Mouse (Mus musculus) E14TG2a.4 (cell line): ENCODE results near the gene Chrna9.
"Not testable (repeated sequence)": the region's sequence is repeated elsewhere in the genome, so short reads cannot be mapped to it uniquely, and the experiment has no call there.

Source experiments
- H3K27me3 ChIP-seq: 2 replicates; pipeline ENCODE4 v1.6.1; 2014; ENCODE audit warnings: low read length, control low read depth; ENCODE audit not compliant: insufficient read depth
- H3K36me3 ChIP-seq: 2 replicates; pipeline ENCODE4 v1.6.1; 2014; ENCODE audit warnings: low read length, control low read depth; ENCODE audit not compliant: insufficient read depth
- H3K4me1 ChIP-seq: replicated peaks from 2 replicates; pipeline ENCODE4 v1.6.1; 2014; ENCODE audit warnings: low read depth, low read length, control low read depth
- H3K4me3 ChIP-seq: replicated peaks from 2 replicates; pipeline ENCODE4 v1.5.1; 2014; ENCODE audit warnings: mild to moderate bottlenecking, low read length
- H3K9me3 ChIP-seq: 2 replicates; pipeline ENCODE4 v1.6.1; 2014; ENCODE audit warnings: low read length, control low read depth
- CTCF ChIP-seq: conservative IDR thresholded peaks from 2 replicates; pipeline ENCODE4 v1.5.1; 2014; ENCODE audit warnings: low read length
- NANOG ChIP-seq: IDR thresholded peaks from 2 replicates; pipeline ENCODE4 v1.6.1; 2014; ENCODE audit warnings: borderline replicate concordance, low read length, mixed read lengths
- POU5F1 ChIP-seq: IDR thresholded peaks from 2 replicates; pipeline ENCODE4 v1.6.1; 2014; ENCODE audit warnings: low read length, borderline replicate concordance

Chrna9 gene

DNA sequence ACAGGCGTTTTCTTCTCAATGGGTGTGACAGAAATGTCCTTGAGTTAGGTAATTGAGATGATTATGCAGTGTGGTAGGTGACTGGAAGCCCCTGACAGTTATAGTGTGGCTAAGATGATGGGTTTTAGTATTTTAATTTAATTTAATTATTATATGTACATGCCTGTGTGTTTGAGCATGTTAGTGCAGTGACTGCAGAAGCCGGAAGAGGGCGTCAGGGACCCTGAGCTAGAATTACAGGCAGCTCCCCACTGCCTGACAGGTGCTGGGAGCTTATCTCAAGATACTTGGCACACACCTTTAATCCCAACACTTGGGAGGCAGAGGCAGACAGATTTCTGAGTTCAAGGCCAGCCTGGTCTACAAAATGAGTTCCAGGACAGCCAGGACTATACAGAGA is 33.3 kb downstream of the Chrna9 start:
- no peaks in the 10 kb centered on the region for H3K27me3 ChIP-seq
- H3K4me1 ChIP-seq: peaks cover 56% of the 10 kb centered on the region

DNA sequence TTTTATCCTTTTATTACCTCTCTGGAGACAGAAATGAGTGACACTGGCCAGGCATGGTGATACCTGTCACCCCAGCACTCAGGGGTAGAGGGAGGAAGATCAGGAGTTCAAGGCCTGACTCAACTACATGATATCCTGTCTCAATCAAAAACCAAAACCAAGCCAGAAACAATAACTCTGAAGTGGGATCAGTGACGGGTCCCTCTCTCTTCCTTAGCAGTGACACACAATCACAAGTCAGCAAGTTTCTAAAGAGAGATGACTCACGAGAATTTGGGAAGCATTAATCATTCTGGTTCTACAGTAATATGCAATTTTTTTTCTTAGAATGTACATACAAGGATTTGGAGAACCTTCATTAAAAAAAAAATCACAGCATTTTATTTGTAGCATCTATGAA is 38.5 kb downstream of the Chrna9 start:
- no peaks in the 10 kb centered on the region for H3K27me3 ChIP-seq
- no peaks in the 10 kb centered on the region for H3K9me3 ChIP-seq
- peaks cover 70% of the 10 kb centered on the region for H3K4me1 ChIP-seq
- H3K4me3 ChIP-seq: no peak overlapping the region
- no peak for TF ChIP-seq POU5F1
- peaks cover 29% of the 10 kb centered on the region for H3K36me3 ChIP-seq

More for the DNA sequence above, 33.3 kb downstream of the Chrna9 start:
- Histone ChIP-seq H3K9me3 (no peaks in the 10 kb centered on the region), H3K36me3 (peaks cover 26% of the 10 kb centered on the region), H3K4me3 (peak overlapping the region; percentile 79)
- no peak for TF ChIP-seq NANOG
- peak; percentile 55 for TF ChIP-seq CTCF
- no peak for TF ChIP-seq POU5F1

DNA sequence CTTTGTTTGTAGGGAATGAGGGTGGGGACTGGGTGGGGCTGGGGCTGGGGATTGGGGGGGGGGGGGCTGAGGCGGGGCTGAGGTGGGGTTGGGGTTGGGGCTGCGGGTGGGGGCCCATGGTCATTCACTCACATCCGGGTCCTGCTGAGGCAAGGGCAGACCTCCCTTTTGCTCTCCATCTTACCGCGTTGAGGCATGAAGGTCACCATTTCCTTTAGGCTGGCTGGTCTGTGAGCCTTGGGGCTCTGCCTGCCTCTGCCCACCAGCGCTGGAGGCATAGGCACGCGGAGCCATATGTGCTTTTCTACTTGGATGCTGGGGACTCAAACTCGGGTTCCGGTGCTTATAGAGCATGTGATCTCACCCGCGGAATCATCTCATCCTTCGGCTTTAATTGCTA is 41.0 kb downstream of the Chrna9 start:
- peak overlapping the region; percentile 72 for H3K4me3 ChIP-seq
- H3K36me3 ChIP-seq: peaks cover 21% of the 10 kb centered on the region
- no peaks in the 10 kb centered on the region for H3K9me3 ChIP-seq
- TF ChIP-seq CTCF (no peak), POU5F1 (no peak), NANOG (no peak)
- no peaks in the 10 kb centered on the region for H3K27me3 ChIP-seq
- H3K4me1 ChIP-seq: peaks cover 58% of the 10 kb centered on the region

DNA sequence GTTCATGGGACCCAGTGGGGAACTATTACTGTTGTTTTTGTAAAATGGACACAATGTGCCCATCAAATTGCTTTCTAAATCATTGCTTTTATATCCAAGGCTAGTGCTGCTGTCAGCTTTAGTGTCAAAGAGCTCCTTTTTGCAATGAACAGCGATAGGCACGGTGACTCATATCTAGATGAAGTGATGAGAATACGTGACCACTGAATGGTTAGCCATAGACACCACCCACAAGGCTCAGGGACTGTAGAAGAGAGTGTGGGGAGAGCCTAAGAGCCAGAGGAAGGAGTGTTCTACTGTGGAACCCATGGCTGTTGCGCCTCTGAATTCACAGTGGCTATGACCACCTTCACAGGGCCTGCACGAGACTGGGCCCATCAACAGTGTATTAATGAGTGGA is 51.7 kb downstream of the Chrna9 start:
- no peaks in the 10 kb centered on the region for H3K36me3 ChIP-seq
- peaks cover 3% of the 10 kb centered on the region; the same call in 1 of the 2 replicates for H3K27me3 ChIP-seq
- H3K4me3 ChIP-seq: no peak overlapping the region
- H3K9me3 ChIP-seq: no peaks in the 10 kb centered on the region
- H3K4me1 ChIP-seq: peaks cover 20% of the 10 kb centered on the region
- no peak for TF ChIP-seq CTCF
- TF ChIP-seq NANOG: no peak
- TF ChIP-seq POU5F1: no peak

DNA sequence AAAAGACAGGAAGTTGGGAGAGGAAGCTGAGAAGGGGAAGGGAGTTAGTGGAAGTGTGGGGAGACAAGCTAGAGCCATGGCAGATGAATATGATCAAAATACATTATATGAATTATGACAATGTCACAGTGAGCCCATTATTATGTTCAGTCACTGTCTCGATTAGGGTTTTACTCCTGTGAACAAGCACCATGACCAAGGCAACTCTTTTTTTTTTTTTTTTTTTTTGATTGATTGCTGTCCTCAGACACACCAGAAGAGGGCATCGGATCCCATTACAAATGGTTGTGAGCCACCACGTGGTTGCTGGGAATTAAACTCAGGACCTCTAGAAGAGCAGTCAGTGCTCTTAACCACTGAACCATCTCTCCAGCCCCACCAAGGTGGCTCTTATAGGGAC is 52.3 kb downstream of the Chrna9 start:
- H3K4me1 ChIP-seq: peaks cover 15% of the 10 kb centered on the region
- H3K4me3 ChIP-seq, H3K27me3 ChIP-seq, H3K36me3 ChIP-seq, H3K9me3 ChIP-seq: not testable (repeated sequence)

DNA sequence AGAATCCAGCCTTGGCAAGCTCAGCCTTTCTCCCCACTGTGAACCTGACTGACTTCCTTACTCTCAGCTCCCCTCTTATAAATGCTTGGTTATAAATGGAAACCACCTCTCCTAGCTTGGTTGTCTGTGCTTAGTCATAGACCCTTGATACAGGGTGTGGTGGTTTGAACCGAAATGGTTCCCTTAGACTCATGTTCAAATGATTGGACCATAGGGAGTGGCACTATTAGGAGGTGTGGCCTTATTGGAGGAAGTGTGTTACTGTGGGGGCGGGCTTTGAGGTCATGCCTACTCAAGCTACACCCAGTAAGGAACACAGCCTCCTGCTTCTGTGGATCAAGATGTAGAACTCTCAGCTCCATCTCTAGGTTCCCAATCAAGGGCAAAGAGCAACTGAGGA is 56.5 kb downstream of the Chrna9 start:
- H3K4me1 ChIP-seq: peaks cover 33% of the 10 kb centered on the region
- H3K4me3 ChIP-seq: no peak overlapping the region
- TF ChIP-seq POU5F1 (no peak), CTCF (no peak), NANOG (no peak)
- H3K27me3 ChIP-seq: no peaks in the 10 kb centered on the region
- no peaks in the 10 kb centered on the region for H3K9me3 ChIP-seq
- no peaks in the 10 kb centered on the region for H3K36me3 ChIP-seq

DNA sequence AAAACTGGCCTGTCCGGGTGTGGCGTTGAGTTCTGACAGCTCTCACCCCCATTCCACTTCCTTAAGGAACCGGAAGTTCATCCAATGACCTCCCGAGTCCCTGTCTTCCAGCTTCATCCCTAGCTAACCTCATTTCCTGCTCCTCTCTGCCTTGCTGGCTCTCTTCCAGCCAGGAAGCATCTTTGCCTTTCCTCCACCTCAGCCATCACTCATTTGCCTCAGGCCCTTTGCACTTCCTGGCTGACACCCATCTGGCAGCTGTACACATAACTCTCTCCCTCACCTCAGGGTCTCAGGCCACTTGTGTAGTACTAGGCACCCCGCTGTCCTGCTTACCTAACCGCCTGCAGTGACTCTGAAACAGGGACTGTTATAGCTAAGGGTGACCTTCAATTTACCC is 59.9 kb downstream of the Chrna9 start:
- peaks cover 33% of the 10 kb centered on the region for H3K4me1 ChIP-seq
- TF ChIP-seq NANOG (no peak; the same call in 1 of the 2 replicates), POU5F1 (no peak), CTCF (no peak)
- H3K4me3 ChIP-seq: peak overlapping the region; percentile 28; the same call in 1 of the 2 replicates
- H3K27me3 ChIP-seq: no peaks in the 10 kb centered on the region
- H3K36me3 ChIP-seq: no peaks in the 10 kb centered on the region
- H3K9me3 ChIP-seq: no peaks in the 10 kb centered on the region

DNA sequence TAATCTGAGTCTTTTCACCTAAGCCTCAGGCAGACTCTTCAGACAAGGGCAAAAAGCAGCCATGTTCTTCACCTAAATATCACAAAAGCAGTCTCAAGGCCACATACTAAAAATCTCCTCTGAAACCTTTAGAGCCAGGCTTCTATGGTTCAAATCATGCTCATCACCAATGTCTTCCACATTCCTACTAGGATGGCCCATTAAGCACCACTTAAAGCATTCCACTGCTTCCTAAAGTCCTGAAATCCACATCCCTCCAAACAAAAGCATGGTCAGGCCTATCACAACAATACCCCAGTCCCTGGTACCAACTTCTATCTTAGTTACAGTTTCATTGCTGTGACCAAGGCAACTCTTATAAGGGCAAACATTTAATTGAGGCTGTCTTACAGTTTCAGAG is 63.1 kb downstream of the Chrna9 start:
- H3K4me3 ChIP-seq: no peak overlapping the region
- H3K9me3 ChIP-seq: no peaks in the 10 kb centered on the region
- no peaks in the 10 kb centered on the region for H3K27me3 ChIP-seq
- H3K4me1 ChIP-seq: peaks cover 37% of the 10 kb centered on the region
- H3K36me3 ChIP-seq: no peaks in the 10 kb centered on the region
- peak; percentile 83 for TF ChIP-seq NANOG
- no peak for TF ChIP-seq POU5F1
- no peak for TF ChIP-seq CTCF

DNA sequence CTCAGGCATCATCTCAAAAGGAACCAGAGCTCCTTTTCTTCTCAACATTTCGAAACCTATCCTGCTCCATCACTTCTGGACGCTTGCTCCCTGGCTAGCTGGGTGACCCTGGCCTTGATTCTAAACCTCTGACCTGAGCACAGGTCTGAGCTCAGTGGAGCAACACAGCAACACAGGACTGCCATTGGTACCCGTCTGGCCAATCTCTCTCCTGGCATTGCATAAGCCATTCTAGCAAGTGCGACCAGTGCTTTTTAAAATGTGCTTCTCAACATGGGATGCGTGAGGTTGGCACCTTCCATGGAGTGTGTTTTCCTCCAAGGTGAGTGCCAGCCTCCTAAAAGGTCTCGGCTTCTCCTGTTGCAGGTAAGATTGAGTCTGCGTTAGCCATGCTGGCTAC is 64.4 kb downstream of the Chrna9 start:
- no peaks in the 10 kb centered on the region for H3K9me3 ChIP-seq
- TF ChIP-seq CTCF (no peak), POU5F1 (no peak), NANOG (no peak)
- peaks cover 40% of the 10 kb centered on the region for H3K4me1 ChIP-seq
- H3K36me3 ChIP-seq: no peaks in the 10 kb centered on the region
- H3K27me3 ChIP-seq: no peaks in the 10 kb centered on the region
- no peak overlapping the region for H3K4me3 ChIP-seq

DNA sequence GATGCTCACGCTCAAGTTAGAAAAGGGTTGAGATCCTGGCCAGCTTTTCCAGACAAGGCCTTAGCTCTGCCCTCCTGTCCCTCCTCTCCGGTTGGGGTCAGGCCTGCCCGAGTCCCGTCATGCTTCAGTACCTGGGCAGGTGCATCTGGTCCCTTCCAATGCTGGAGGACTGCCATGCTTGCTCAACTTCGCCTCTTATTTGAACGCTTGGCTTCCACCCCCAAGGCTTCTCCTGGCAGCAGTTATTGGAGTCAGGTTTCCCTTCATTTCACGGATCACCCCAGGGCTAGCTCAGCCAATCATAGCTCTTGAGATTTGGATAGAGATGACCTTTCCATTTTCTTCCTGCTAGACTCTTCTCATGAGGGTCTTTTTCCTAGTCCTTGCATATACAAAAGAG is 65.4 kb downstream of the Chrna9 start:
- Histone ChIP-seq H3K4me1 (peaks cover 40% of the 10 kb centered on the region), H3K9me3 (no peaks in the 10 kb centered on the region), H3K4me3 (no peak overlapping the region), H3K36me3 (no peaks in the 10 kb centered on the region), H3K27me3 (no peaks in the 10 kb centered on the region)
- TF ChIP-seq NANOG: no peak
